Mouse (Mus musculus) left cerebral cortex, adult 2 months (tissue): Measurements from ENCODE around the gene Nelfcd. TPM values are rescaled to one million over a fixed set of nuclear protein-coding genes. Genes with fewer than 3 reads are reported as not detected.
A peak's percentile ranks its signal among the peaks of the same experiment; 100 is the strongest.

Experiments
- DNase-seq, 2 experiments: peaks; one replicate each; pipeline ENCODE4 v3.0.0; 2021 to 2022; ENCODE audit warnings: low spot score in 2 of 2, mixed read lengths in 1 of 2; ENCODE audit errors: extremely low spot score in 1 of 2
- H3K27ac ChIP-seq: fragments of 200-600 bp; 2 replicates; pipeline ENCODE4 v1.8.1; 2022
- H3K4me3 ChIP-seq: fragments of 200-600 bp; 2 replicates; pipeline ENCODE4 v1.8.1; 2022
- CTCF ChIP-seq: fragments of 200-600 bp; IDR thresholded peaks from 2 replicates; pipeline ENCODE4 v1.8.1; 2022; ENCODE audit warnings: antibody characterized with exemption, mild to moderate bottlenecking, moderate library complexity
- intact Hi-C: fragments of 180-260 bp; cut with DNase I; formaldehyde crosslinking; loops from one replicate; pipeline ENCODE4 v1.15.1; 2025
- long read RNA-seq, 2 experiments: library from polyadenylated mRNA; stranded (forward); transcript quantifications; one replicate each; pipeline ENCODE4 v2.0.0; 2021; ENCODE audit warnings: borderline mapping rate in 2 of 2
- total RNA-seq, 2 experiments: library from RNA; stranded (reverse); gene quantifications; 2 replicates each; pipeline ENCODE4 v1.2.3; 2021

Nelfcd gene
- total RNA-seq, result 10 to 100 TPM; 47.9 to 50.8 TPM
- long read RNA-seq, experiment 1, transcript Nelfcd-202 (15 exons, 2,279 nt), result major isoform, 97 of 128 reads
- long read RNA-seq, experiment 1, partial matches to known transcripts, result 3 of 128 reads
- long read RNA-seq, experiment 1, other reads (novel, unspliced or antisense), result 28 of 128 reads
- long read RNA-seq, experiment 2, transcript Nelfcd-202 (15 exons, 2,279 nt), result major isoform, 47 of 66 reads
- long read RNA-seq, experiment 2, partial matches to known transcripts, result 1 of 66 reads
- long read RNA-seq, experiment 2, other reads (novel, unspliced or antisense), result 18 of 66 reads

DNA sequence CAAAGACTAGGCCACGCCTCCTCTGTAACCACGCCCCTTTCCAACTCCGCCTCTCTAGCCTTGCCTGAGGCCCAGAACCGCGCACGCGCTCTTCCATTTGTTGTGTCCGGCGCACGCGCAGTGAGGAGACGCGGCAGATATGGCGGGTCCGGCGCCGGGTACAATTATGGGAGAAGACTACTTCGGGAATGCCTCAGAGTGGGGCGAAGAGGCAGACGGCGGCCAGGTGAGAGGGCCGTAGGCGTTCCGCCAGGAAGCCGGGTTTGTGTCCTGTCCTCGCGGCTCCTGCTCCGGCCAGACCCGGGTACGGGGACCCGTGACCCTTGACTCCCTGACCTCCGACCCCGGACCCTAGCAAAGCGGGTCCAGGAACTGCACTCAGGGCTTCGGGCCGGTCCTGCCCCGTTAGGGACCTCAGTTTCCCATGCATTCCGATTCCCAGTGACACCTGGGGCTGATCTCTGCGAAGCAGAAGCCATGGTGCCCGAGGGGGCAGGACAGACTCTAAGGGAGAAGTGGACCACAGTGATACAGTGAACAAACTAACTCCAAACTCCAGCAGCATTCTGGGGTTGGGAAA is at the start of gene Nelfcd:
Nelfcd (plus strand) TSS at position 74 of the 580 bp plus-strand sequence.
- H3K4me3 ChIP-seq, result peak within 1 kb of the TSS; percentile 87
- H3K27ac ChIP-seq, result peak within 1 kb of the TSS; percentile 65
- no peak for TF ChIP-seq CTCF
- DNase-seq, result peak; percentile 91 to 92
- intact Hi-C loops, result loop anchor here (5.0 kb wide), 1 partner anchor 84 kb away; no protein-coding TSS in a partner anchor

DNA sequence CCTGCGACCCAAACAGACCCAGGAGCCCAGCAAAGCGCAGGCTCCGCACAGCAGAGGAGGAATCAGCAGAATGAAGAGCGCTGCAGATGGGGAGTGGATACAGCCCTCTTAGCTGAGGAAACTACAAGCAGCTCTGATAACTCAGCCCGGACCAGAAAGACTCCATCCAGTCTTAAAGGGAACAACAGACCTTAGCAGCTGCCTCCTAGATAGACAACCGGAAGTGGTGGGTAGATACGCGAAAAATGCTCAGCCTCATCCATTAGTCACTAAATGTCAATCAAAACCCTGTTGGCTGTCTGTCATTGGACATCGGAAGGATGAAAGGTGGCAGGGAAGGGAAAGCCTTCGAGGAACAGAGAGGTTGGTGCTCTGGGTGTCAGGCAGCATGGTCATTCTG is 49.0 kb upstream of the Nelfcd start:
- Histone ChIP-seq H3K27ac (no peak overlapping the region), H3K4me3 (no peak overlapping the region)
- no peak for DNase-seq
- no peak for TF ChIP-seq CTCF
- intact Hi-C loops, result no loop called here

- TF ChIP-seq CTCF, result no peak
- intact Hi-C loops, result no loop called here
- no peak for DNase-seq
- no peak overlapping the region for H3K4me3 ChIP-seq
- no peak overlapping the region for H3K27ac ChIP-seq
These were observed 34.6 kb upstream of the Nelfcd start for GRCm38 (mm10) chr2:174381021-174381420.

- no peak for TF ChIP-seq CTCF
- intact Hi-C loops, result no loop called here
- DNase-seq, result no peak
- H3K27ac ChIP-seq, result no peak overlapping the region
- no peak overlapping the region for H3K4me3 ChIP-seq
These were observed 23.7 kb upstream of the Nelfcd start for GRCm38 (mm10) chr2:174391936-174392335.

DNA sequence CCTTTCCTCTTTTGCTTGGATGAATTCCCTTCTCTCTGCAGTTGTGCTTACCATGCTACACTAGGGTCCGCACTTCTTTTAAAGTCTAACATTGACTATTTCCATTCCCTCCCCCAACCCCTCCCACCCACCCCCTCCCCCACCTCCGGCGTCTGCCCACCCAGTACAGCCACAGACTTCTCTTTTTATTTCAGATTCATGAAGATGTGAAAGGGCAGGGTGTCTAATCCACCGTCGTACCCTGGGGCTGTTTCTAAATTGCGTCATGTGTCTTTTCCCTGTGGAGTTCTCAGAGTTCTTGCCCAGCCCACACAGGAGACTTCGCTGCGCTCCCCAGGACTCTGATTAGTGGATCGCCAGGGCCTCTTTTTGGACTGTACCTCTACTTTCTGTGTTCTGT is 23.1 kb upstream of the Nelfcd start:
- no peak for DNase-seq
- intact Hi-C loops, result no loop called here
- Histone ChIP-seq H3K4me3 (no peak overlapping the region), H3K27ac (no peak overlapping the region)
- TF ChIP-seq CTCF, result no peak

GRCm38 (mm10) chr2:174393383-174393782 is 22.2 kb upstream of the Nelfcd start:
- DNase-seq, result no peak
- intact Hi-C loops, result no loop called here
- Histone ChIP-seq H3K4me3 (no peak overlapping the region), H3K27ac (no peak overlapping the region)
- TF ChIP-seq CTCF, result no peak

DNA sequence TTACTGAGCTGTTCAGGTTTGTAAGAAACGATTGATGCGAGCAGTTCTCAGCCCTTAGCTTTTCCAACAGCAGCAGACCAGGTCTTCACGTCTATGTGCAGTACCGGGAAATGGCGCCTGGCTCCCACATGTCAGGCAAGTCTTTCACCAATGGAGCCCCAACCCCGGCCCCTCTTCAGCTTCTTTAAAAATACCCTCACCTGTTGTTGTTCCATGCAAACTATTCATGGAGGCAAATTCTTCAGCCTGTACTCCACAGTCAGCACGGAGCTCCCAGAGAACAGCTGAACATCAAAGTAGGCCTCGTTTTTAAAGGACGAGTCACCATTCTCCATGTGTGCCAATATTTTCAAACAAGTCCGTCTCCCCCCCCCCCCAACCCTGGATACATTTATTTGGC is 19.0 kb upstream of the Nelfcd start:
- no peak for DNase-seq
- intact Hi-C loops, result no loop called here
- TF ChIP-seq CTCF, result no peak
- Histone ChIP-seq H3K27ac (no peak overlapping the region), H3K4me3 (no peak overlapping the region)

DNA sequence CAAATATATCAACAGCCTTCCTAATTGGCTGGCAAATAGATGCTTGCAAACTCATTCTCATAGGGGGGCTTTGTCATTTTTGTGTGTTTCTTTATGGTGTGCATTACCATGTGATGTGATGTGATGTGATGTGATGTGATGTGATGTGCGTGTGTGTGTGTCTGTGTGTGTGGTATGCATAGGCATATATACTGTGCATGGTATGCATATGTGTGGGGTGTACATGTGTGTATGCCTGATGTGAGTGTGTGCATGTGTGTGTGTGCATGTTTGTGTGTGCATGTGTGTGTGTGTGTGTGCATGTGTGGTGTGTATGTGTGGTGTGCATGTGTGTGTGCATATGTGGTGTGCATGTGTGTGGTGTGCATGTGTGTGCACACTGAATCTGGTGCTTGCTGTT is 18.5 kb upstream of the Nelfcd start:
- no peak for DNase-seq
- H3K4me3 ChIP-seq, result no peak overlapping the region
- no peak for TF ChIP-seq CTCF
- H3K27ac ChIP-seq, result no peak overlapping the region
- intact Hi-C loops, result no loop called here

- intact Hi-C loops, result no loop called here
- Histone ChIP-seq H3K4me3 (no peak overlapping the region), H3K27ac (no peak overlapping the region)
- DNase-seq, result no peak
- no peak for TF ChIP-seq CTCF
These were observed 17.7 kb upstream of the Nelfcd start for GRCm38 (mm10) chr2:174397881-174398280.

GRCm38 (mm10) chr2:174400396-174400795 is 15.2 kb upstream of the Nelfcd start:
- DNase-seq, result no peak
- intact Hi-C loops, result no loop called here
- no peak overlapping the region for H3K4me3 ChIP-seq
- no peak for TF ChIP-seq CTCF
- H3K27ac ChIP-seq, result no peak overlapping the region

- H3K27ac ChIP-seq, result no peak overlapping the region
- intact Hi-C loops, result no loop called here
- TF ChIP-seq CTCF, result no peak
- H3K4me3 ChIP-seq, result no peak overlapping the region
- no peak for DNase-seq
These were observed 5.4 kb upstream of the Nelfcd start for GRCm38 (mm10) chr2:174410222-174410621.

GRCm38 (mm10) chr2:174413127-174413526 is 2.5 kb upstream of the Nelfcd start:
- DNase-seq, result no peak
- TF ChIP-seq CTCF, result no peak
- intact Hi-C loops, result no loop called here

More at GRCm38 (mm10) chr2:174413127-174413526, 2.5 kb upstream of the Nelfcd start:
- no peak overlapping the region for H3K27ac ChIP-seq
- no peak overlapping the region for H3K4me3 ChIP-seq
